Mouse (Mus musculus): ENCODE data around the gene Tbc1d22a. TPM values are rescaled to one million over a fixed set of nuclear protein-coding genes. Genes with fewer than 3 reads are reported as not detected.
A peak's percentile ranks its signal among the peaks of the same experiment; 100 is the strongest.

Gene Tbc1d22a
- polyA plus RNA-seq, 1 experiment from 2014 or later, result 12.5 TPM

DNA sequence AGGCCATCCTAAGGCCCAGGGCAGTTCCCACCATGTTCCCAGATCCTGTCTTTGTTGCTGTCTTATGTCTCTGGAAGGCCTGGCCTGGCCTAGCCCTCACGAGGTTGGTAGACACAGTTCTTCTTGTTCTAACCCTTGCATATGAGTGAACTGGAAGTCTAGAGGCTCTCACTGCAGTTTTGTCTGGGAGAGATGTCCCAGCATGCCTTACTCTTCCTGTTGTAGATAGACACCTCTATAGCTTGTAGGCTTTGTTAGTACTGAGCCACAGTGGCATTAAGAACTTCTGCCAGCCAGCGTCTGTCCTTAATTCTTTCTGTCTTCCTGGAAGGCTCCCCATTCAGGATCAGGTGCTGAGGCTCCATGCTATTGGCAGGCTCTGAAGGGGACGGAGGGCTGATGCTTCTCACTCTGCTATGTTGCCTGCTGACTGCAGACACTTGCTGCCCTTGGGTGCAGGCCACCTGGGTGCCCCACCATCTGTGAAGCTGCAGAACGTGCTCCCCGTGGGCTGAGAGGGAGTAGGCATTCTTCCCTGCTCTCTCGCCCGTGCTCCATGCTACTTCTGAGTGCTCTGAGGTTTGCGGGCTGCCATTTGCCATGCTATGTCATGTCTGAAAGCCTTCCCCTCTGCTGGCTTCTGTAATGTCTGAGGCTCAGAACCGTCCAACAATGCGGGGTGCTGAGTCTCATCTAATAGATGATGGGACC lies 150.8 kb downstream of the Tbc1d22a start:
- Histone ChIP-seq H3K4me2 (ENCODE audit: low read depth, low read length) (no peak overlapping the region), H3K4me1 (ENCODE audit: control insufficient read depth, insufficient read depth, low read length) (no peaks in the 10 kb centered on the region), H3K4me3 (ENCODE audit: low read length) (no peak overlapping the region), H3K27me3 (replicated peaks; ENCODE audit: control insufficient read depth, insufficient read depth, low read length) (no peaks in the 10 kb centered on the region), H3K9ac (ENCODE audit: low read depth, low read length) (no peak overlapping the region), H3K36me3 (ENCODE audit: control insufficient read depth, insufficient read depth, low read length) (no peaks in the 10 kb centered on the region), H3K9me3 (ENCODE audit: control insufficient read depth, low read length) (no peaks in the 10 kb centered on the region), H3K27ac (ENCODE audit: low read length) (no peak overlapping the region)
- ATAC-seq, result no peak
- 87% methylated on average over 10 of the region's 10 CpGs for WGBS

DNA sequence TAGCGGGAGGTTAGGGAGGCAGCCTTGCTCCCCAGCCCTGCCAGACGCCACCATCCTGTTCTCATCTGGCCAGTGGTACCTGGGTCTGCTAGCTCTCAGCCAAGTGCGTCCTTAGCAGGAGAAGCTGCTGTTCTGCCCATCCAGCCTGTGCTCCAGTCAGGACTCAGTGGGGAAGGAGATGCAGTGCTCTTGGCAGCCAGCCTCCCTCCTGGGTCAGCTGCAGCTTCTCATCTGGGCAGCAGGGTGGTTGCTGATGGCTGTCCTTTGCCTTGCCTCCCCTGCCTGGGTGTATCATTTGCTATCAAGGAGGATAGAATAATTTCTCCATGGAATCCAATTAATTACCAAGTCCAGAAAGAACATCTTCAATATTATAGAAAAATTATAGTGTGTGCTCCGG lies 152.5 kb downstream of the Tbc1d22a start:
- H3K4me3 ChIP-seq (ENCODE audit: low read length), result no peak overlapping the region
- no peaks in the 10 kb centered on the region for H3K36me3 ChIP-seq (ENCODE audit: control insufficient read depth, insufficient read depth, low read length)
- H3K27me3 ChIP-seq (replicated peaks; ENCODE audit: control insufficient read depth, insufficient read depth, low read length), result no peaks in the 10 kb centered on the region
- no peak overlapping the region for H3K9ac ChIP-seq (ENCODE audit: low read depth, low read length)
- ATAC-seq, result no peak
- whole genome bisulfite sequencing, result 67% methylated on average over 4 of the region's 4 CpGs
- H3K27ac ChIP-seq (ENCODE audit: low read length), result no peak overlapping the region
- H3K4me2 ChIP-seq (ENCODE audit: low read depth, low read length), result no peak overlapping the region
- no peaks in the 10 kb centered on the region for H3K4me1 ChIP-seq (ENCODE audit: control insufficient read depth, insufficient read depth, low read length)
- H3K9me3 ChIP-seq (ENCODE audit: control insufficient read depth, low read length), result no peaks in the 10 kb centered on the region

DNA sequence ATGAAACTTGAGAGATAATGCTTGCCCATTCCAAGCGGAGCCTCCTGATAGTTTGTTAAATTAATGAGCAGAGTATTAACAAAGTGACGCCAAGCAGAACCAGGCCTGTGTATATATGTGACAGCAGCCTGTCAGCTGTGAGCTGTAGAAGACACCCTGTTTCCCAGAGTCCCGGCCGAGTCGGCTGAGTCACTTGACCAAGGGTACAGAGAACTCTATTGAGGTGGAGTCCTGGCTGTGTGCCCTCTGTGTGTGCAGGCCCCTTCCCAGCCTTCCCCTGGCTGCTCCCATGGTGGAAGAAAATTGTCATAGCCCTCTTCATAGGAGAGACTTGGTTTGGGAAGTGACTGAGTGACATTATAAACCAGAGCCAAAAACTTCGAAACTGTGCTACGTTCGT lies 153.0 kb downstream of the Tbc1d22a start:
- Histone ChIP-seq H3K4me3 (ENCODE audit: low read length) (no peak overlapping the region), H3K27ac (ENCODE audit: low read length) (no peak overlapping the region), H3K27me3 (replicated peaks; ENCODE audit: control insufficient read depth, insufficient read depth, low read length) (no peaks in the 10 kb centered on the region), H3K4me2 (ENCODE audit: low read depth, low read length) (no peak overlapping the region), H3K36me3 (ENCODE audit: control insufficient read depth, insufficient read depth, low read length) (no peaks in the 10 kb centered on the region), H3K9me3 (ENCODE audit: control insufficient read depth, low read length) (no peaks in the 10 kb centered on the region), H3K9ac (ENCODE audit: low read depth, low read length) (no peak overlapping the region), H3K4me1 (ENCODE audit: control insufficient read depth, insufficient read depth, low read length) (no peaks in the 10 kb centered on the region)
- 54% methylated on average over 8 of the region's 8 CpGs for WGBS
- ATAC-seq, result no peak

DNA sequence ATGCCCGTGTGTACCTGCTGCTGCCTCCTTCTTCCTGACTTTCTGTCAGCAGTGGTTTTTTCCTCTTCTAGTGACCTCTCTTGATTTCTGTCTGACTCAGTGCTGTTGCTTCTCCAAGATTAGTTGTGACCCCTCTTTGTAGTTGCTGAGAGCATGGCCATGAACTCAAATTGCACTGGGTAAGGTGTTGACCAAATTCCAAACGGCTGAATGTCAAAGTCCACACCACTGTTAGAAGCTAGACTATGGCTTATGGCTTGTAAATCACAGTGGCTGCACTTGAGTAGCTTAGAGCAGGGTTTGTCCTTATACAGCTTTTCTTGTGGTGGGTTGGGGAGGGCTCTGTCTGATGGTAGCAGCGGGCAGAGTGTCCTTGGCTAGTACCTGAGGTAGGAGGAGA lies 156.6 kb downstream of the Tbc1d22a start:
- no peak for ATAC-seq
- 70% methylated on average over 3 of the region's 3 CpGs for WGBS
- H3K9me3 ChIP-seq (ENCODE audit: control insufficient read depth, low read length), result no peaks in the 10 kb centered on the region

DNA sequence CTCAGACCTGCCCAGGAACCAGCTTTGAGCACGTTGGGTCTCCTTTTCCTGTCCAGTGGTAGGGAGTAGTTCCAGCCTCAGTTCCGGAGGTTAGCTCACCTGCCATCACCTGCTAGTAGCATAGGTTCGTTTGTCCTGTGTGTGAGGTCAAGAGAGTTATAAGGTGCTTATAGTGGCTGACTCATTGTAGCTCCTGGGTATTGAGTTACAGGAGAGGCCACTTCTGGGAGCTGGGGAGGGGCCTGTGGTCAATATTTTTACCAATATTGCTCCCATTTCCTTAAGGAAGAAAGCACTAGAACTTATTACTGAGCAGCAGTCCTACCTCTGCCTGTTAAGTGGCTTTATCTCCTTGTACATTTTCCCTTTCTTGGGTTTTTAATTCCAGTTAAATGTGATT lies 161.0 kb downstream of the Tbc1d22a start:
- Histone ChIP-seq H3K4me1 (ENCODE audit: control insufficient read depth, insufficient read depth, low read length) (no peaks in the 10 kb centered on the region), H3K4me3 (ENCODE audit: low read length) (no peak overlapping the region), H3K36me3 (ENCODE audit: control insufficient read depth, insufficient read depth, low read length) (no peaks in the 10 kb centered on the region), H3K27ac (ENCODE audit: low read length) (no peak overlapping the region), H3K4me2 (ENCODE audit: low read depth, low read length) (no peak overlapping the region), H3K9ac (ENCODE audit: low read depth, low read length) (no peak overlapping the region), H3K27me3 (replicated peaks; ENCODE audit: control insufficient read depth, insufficient read depth, low read length) (no peaks in the 10 kb centered on the region), H3K9me3 (ENCODE audit: control insufficient read depth, low read length) (no peaks in the 10 kb centered on the region)
- no peak for ATAC-seq
- WGBS, result 70% methylated on average over 3 of the region's 3 CpGs

More for the DNA sequence above, 156.6 kb downstream of the Tbc1d22a start:
- Histone ChIP-seq H3K36me3 (ENCODE audit: control insufficient read depth, insufficient read depth, low read length) (no peaks in the 10 kb centered on the region), H3K4me1 (ENCODE audit: control insufficient read depth, insufficient read depth, low read length) (no peaks in the 10 kb centered on the region), H3K27ac (ENCODE audit: low read length) (no peak overlapping the region), H3K4me2 (ENCODE audit: low read depth, low read length) (no peak overlapping the region), H3K9ac (ENCODE audit: low read depth, low read length) (no peak overlapping the region), H3K27me3 (replicated peaks; ENCODE audit: control insufficient read depth, insufficient read depth, low read length) (no peaks in the 10 kb centered on the region), H3K4me3 (ENCODE audit: low read length) (no peak overlapping the region)

DNA sequence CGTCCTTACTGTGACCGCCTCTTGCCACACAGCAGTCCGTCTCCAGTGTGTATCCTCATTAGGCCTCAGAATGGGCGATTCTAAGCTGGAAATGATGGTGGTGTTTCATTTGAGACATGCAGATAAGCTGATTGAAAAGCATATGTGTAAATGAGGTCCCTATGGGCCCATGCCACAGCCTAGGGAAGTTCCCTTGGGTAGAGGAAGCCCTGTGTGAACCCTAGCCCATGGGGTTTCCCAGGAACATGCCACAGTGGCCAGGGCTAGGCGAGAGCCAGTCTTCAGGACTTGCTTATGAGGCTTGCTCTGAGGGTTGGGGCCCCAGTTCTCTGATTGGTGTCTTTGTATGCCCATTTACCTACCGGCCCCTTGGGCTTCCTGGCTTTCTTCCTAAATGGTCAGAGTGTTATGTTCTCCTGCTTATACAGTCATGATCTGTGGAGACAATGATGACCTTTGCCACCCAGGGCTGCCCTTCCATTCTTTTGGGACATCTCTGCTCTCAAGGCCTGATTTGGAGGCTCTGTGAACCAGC lies 161.7 kb downstream of the Tbc1d22a start:
- Histone ChIP-seq H3K4me2 (ENCODE audit: low read depth, low read length) (no peak overlapping the region), H3K9me3 (ENCODE audit: control insufficient read depth, low read length) (no peaks in the 10 kb centered on the region), H3K27ac (ENCODE audit: low read length) (no peak overlapping the region), H3K4me3 (ENCODE audit: low read length) (no peak overlapping the region), H3K36me3 (ENCODE audit: control insufficient read depth, insufficient read depth, low read length) (no peaks in the 10 kb centered on the region), H3K4me1 (ENCODE audit: control insufficient read depth, insufficient read depth, low read length) (no peaks in the 10 kb centered on the region), H3K9ac (ENCODE audit: low read depth, low read length) (no peak overlapping the region), H3K27me3 (replicated peaks; ENCODE audit: control insufficient read depth, insufficient read depth, low read length) (no peaks in the 10 kb centered on the region)
- 70% methylated on average over 6 of the region's 6 CpGs for WGBS
- ATAC-seq, result 0 out of 2 replicates have a peak, but pooled peaks have one; percentile 48

DNA sequence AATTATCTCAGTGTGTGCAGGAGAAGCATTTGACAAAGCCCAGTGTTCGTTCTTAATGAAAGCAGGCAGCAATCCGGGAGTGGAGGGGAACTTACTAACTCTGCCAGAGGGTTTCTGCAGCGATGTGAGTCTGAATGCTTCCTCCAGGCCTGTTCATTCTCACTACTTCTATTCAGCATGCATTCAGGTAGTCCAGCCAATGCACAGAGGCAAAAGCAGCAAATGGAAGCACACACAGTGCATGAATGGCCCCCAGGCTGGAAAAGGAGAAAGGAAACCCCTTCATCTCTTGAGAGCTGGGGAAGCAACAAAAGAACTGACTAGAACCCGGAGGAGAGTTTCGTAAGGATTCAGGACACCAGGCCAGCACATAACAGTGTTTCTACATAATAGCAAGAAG lies 169.0 kb downstream of the Tbc1d22a start:
- Histone ChIP-seq H3K27ac (ENCODE audit: low read length) (no peak overlapping the region), H3K4me2 (ENCODE audit: low read depth, low read length) (no peak overlapping the region), H3K36me3 (ENCODE audit: control insufficient read depth, insufficient read depth, low read length) (no peaks in the 10 kb centered on the region), H3K9ac (ENCODE audit: low read depth, low read length) (no peak overlapping the region), H3K4me1 (ENCODE audit: control insufficient read depth, insufficient read depth, low read length) (no peaks in the 10 kb centered on the region), H3K4me3 (ENCODE audit: low read length) (no peak overlapping the region), H3K9me3 (ENCODE audit: control insufficient read depth, low read length) (no peaks in the 10 kb centered on the region), H3K27me3 (replicated peaks; ENCODE audit: control insufficient read depth, insufficient read depth, low read length) (no peaks in the 10 kb centered on the region)
- ATAC-seq, result no peak
- 81% methylated on average over 5 of the region's 5 CpGs for WGBS

DNA sequence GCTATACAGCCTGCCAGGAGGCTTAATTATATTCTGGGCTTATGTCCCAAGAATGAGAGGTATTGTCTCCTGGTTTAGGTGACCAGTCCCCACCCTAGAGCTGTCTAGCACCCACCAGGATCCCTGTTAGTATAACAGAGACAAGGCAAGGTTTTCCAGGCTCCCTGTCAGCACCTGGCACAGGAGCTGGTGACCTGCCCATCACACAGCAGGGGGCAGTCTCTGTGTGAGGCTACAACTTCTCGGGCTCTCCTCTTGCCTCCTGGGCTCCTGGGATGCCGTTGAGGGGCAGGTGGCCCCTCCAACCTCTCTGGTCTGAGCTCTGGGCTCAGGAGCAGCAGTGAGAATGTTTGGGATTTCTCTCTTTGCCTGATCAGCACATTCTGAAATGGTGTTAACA lies 171.2 kb downstream of the Tbc1d22a start:
- Histone ChIP-seq H3K27me3 (replicated peaks; ENCODE audit: control insufficient read depth, insufficient read depth, low read length) (no peaks in the 10 kb centered on the region), H3K4me3 (ENCODE audit: low read length) (no peak overlapping the region), H3K27ac (ENCODE audit: low read length) (no peak overlapping the region), H3K4me2 (ENCODE audit: low read depth, low read length) (no peak overlapping the region), H3K36me3 (ENCODE audit: control insufficient read depth, insufficient read depth, low read length) (no peaks in the 10 kb centered on the region), H3K4me1 (ENCODE audit: control insufficient read depth, insufficient read depth, low read length) (no peaks in the 10 kb centered on the region), H3K9ac (ENCODE audit: low read depth, low read length) (no peak overlapping the region), H3K9me3 (ENCODE audit: control insufficient read depth, low read length) (no peaks in the 10 kb centered on the region)
- ATAC-seq, result no peak
- 67% methylated on average over 2 of the region's 2 CpGs for WGBS

DNA sequence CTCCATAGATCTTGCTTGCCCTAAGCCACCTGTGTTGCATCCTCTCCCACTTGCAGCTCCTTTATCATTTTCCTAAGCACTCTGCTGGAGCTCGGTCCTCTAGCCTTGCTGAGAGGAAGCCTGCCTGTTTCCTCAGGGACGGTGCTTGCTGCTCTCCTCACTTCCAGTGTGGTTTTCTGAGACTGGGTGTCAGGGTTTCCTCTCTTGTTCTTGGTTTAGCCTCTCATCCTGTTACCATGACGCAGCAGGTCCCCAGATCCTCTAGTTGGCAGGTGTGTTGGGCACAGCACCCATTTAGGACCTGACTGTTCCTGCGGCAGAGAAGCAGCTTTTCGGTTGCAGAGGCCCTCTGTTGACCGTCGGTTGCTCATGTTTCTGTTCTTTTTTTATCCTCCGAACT lies 172.1 kb downstream of the Tbc1d22a start:
- Histone ChIP-seq H3K4me3 (ENCODE audit: low read length) (no peak overlapping the region), H3K27ac (ENCODE audit: low read length) (no peak overlapping the region), H3K27me3 (replicated peaks; ENCODE audit: control insufficient read depth, insufficient read depth, low read length) (no peaks in the 10 kb centered on the region), H3K9ac (ENCODE audit: low read depth, low read length) (no peak overlapping the region), H3K4me2 (ENCODE audit: low read depth, low read length) (no peak overlapping the region), H3K36me3 (ENCODE audit: control insufficient read depth, insufficient read depth, low read length) (no peaks in the 10 kb centered on the region), H3K9me3 (ENCODE audit: control insufficient read depth, low read length) (no peaks in the 10 kb centered on the region), H3K4me1 (ENCODE audit: control insufficient read depth, insufficient read depth, low read length) (no peaks in the 10 kb centered on the region)
- ATAC-seq, result no peak
- WGBS, result 77% methylated on average over 8 of the region's 8 CpGs

DNA sequence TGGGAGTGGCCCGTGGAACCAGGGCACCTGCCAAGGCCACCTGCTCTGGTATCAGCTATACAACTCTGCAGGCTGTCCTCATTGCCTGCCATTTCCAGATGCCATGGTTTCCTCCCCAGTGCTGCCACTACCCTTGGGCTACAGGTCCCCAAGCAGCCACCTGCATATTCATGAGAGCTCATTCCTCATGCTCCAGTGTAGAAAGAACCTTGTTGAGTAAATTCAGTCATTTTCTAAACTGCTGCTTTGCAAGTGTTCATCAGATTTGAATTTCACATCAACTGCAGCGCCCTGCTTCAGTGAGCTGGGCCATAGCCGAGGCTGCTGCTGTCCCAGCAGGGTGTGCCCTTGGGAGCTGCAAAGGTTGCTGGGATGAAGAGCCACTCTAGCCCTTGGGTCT lies 174.3 kb downstream of the Tbc1d22a start:
- 73% methylated on average over 3 of the region's 3 CpGs for whole genome bisulfite sequencing
- H3K4me1 ChIP-seq (ENCODE audit: control insufficient read depth, insufficient read depth, low read length), result no peaks in the 10 kb centered on the region
- H3K4me3 ChIP-seq (ENCODE audit: low read length), result no peak overlapping the region
- no peak overlapping the region for H3K9ac ChIP-seq (ENCODE audit: low read depth, low read length)
- no peaks in the 10 kb centered on the region for H3K36me3 ChIP-seq (ENCODE audit: control insufficient read depth, insufficient read depth, low read length)
- no peak overlapping the region for H3K27ac ChIP-seq (ENCODE audit: low read length)
- H3K9me3 ChIP-seq (ENCODE audit: control insufficient read depth, low read length), result no peaks in the 10 kb centered on the region
- no peak overlapping the region for H3K4me2 ChIP-seq (ENCODE audit: low read depth, low read length)
- ATAC-seq, result no peak
- no peaks in the 10 kb centered on the region for H3K27me3 ChIP-seq (replicated peaks; ENCODE audit: control insufficient read depth, insufficient read depth, low read length)
